Mouse (Mus musculus) bone marrow, adult 2 months (tissue): ENCODE data around the gene Manf. TPM values are rescaled to one million over a fixed set of nuclear protein-coding genes. Genes with fewer than 3 reads are reported as not detected.

Source experiments
- H3K27ac ChIP-seq: fragments of 200-500 bp; 2 replicates; pipeline ENCODE4 v1.5.1; 2012; ENCODE audit warnings: low read depth, mild to moderate bottlenecking, control low read depth, inconsistent platforms, low read length; ENCODE audit not compliant: control insufficient read depth, poor library complexity, insufficient read depth
- H3K4me1 ChIP-seq: fragments of 200-500 bp; 2 replicates; pipeline ENCODE4 v1.6.1; 2011; ENCODE audit warnings: low read length; ENCODE audit not compliant: control insufficient read depth, insufficient read depth
- H3K4me3 ChIP-seq: fragments of 200-500 bp; replicated peaks from 2 replicates; pipeline ENCODE3; 2011; ENCODE audit warnings: mild to moderate bottlenecking, low read depth, low read length, control low read depth; ENCODE audit not compliant: control insufficient read depth
- CTCF ChIP-seq: fragments of 200-500 bp; IDR thresholded peaks from 2 replicates; pipeline ENCODE4 v1.5.1; 2011; ENCODE audit warnings: low read length, control low read depth; ENCODE audit not compliant: control insufficient read depth, insufficient read depth
- POLR2A ChIP-seq: fragments of 200-500 bp; IDR thresholded peaks from 2 replicates; pipeline ENCODE4 v1.6.1; 2011; ENCODE audit warnings: low read depth, mild to moderate bottlenecking, control low read depth, low read length, borderline replicate concordance; ENCODE audit not compliant: control insufficient read depth
- WGBS: fragments of 180-500 bp; shearing (Covaris S2); methylation state at CpG from one replicate; pipeline ENCODE4 v1.1.7; 2018; 5-methylcytosine and 5-hydroxymethylcytosine counted together
- polyA plus RNA-seq: library from polyadenylated mRNA; stranded (reverse); fragments of >200 nt; gene quantifications from 2 replicates; pipeline ENCODE4 v1.2.4, GENCODE M21; 2011; ENCODE audit warnings: low replicate concordance; ENCODE audit not compliant: missing spikeins, insufficient read depth, insufficient read length

The Manf gene
- polyA plus RNA-seq, 1 experiment: 100 TPM

DNA sequence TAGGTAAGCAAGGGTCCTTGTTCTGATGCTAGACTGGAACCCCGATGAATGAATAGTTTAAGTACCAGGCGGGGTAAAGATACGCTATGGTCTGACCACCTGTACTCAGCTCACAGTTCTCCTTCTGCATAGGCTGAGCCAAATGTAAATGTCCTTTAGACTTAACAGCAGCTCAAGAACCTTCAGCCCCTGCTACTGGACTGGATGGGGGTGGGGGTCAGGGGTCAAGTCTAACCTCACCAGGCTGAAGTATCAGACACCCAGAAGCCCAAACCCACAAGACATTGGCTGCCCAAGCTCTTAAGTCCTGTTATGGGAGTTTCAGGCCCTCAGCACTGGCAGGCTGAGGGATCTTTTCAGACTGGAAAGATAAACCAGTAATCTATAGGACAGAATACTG is 3.4 kb downstream of the Manf start:
- Histone ChIP-seq H3K27ac (no peak overlapping the region), H3K4me1 (peaks cover 2% of the 10 kb centered on the region; the same call in 1 of the 2 replicates), H3K4me3 (no peak overlapping the region)
- 96% methylated on average over 3 of the region's 3 CpGs for WGBS
- TF ChIP-seq CTCF (no peak), POLR2A (no peak)

DNA sequence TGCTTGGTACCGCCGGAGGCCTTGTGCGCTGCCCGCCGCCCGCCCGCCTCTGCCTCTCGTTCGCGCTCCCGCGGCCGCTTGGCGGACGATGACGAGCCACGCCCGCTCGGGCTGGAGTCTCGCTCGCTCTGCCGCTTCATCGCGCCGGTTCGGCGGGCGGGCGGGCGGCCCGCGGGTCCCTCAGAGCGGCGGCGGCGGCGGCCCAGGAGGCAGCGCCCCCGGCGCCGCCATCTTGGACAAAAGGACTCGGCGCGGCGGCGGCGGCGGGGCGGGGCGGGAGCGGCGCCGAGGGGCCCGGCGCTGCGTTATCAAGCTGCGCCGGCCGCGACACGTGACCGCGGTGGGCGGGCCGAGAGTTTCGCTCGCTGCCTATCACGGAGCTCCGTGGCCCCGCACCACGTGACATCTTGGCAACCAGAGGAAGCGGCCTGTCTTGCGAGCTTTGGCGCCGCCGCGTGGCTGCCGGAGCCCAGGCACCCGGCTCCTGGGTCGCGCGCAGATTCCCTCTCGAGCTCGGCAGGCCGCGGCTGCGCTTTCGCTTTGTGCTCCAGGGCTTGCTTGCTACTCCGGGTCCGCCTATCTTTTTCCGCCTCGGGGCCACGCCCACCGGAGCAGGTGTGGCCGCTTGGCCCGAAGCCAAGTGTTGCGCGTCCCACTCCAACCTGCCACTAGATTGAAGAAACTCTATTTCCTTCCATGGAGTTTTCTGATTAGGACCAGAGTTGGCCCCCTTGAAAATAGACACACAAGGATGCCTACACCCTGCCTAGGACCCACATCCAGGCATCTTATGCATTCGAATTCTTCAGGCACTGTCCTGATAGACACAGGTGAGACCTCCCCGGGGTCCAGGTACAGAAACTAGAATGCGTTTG is 4.7 kb downstream of the Manf start, which contains the start of gene Rbm15b:
TSS of gene Rbm15b (minus strand) at position 601 of the 875 bp plus-strand sequence.
- 3% methylated on average over 100 of the region's 101 CpGs for WGBS
- Histone ChIP-seq H3K4me1 (peaks cover 4% of the 10 kb centered on the region; the same call in 1 of the 2 replicates), H3K27ac (peak within 1 kb of the TSS; percentile 90)

DNA sequence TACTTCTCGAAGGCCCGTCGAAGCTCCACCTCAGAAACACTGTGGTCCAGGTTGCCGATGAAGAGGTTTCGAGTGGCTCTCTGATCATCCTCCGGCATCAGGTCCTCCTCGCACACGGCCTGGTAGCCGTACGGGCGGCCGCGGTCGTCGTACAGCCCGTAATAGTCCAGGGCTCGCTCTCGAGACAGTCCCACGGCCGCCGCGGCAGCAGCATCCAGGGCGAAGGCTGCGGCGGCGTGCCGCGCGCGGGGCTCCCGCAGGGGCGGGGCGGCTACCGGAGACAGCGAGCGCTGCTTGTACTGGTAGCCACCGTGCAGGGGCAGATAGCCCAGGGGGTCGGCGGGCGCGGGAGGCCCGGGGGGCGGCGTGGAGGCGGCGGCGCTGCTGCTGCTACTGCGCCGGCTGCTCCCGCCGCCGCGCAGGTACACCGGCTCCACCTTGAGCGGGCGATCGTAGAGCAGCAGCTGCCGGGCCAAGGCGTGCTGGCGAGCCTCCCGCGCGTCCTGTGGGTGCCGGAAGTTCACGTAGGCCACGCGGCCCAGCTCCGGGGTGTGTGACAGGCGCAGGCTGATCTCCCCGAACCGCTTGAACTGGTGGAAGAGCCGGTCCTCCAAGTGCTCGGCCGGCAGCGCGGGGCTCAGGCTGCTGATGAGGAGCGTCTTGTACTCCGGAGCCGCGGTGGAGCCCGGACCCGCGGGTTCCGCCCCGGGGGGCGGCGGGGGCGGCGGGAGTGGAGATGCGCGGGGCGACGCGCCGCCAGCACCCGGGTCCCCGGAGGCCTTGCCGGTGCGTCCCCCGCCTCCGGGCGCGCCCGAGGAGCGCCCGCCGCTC is 5.7 kb downstream of the Manf start:
- TF ChIP-seq POLR2A (no peak; the same call in 1 of the 2 replicates), CTCF (no peak)
- H3K27ac ChIP-seq: peak overlapping the region; percentile 90; the same call in 1 of the 2 replicates
- 2% methylated on average over 107 of the region's 107 CpGs for WGBS
- peaks cover 4% of the 10 kb centered on the region; the same call in 1 of the 2 replicates for H3K4me1 ChIP-seq
- peak overlapping the region; percentile 85 for H3K4me3 ChIP-seq

More for the DNA sequence above, 4.7 kb downstream of the Manf start, which contains the start of gene Rbm15b:
- TF ChIP-seq CTCF (peak; percentile 79), POLR2A (no peak; the same call in 1 of the 2 replicates)
- peak within 1 kb of the TSS; percentile 85 for H3K4me3 ChIP-seq

DNA sequence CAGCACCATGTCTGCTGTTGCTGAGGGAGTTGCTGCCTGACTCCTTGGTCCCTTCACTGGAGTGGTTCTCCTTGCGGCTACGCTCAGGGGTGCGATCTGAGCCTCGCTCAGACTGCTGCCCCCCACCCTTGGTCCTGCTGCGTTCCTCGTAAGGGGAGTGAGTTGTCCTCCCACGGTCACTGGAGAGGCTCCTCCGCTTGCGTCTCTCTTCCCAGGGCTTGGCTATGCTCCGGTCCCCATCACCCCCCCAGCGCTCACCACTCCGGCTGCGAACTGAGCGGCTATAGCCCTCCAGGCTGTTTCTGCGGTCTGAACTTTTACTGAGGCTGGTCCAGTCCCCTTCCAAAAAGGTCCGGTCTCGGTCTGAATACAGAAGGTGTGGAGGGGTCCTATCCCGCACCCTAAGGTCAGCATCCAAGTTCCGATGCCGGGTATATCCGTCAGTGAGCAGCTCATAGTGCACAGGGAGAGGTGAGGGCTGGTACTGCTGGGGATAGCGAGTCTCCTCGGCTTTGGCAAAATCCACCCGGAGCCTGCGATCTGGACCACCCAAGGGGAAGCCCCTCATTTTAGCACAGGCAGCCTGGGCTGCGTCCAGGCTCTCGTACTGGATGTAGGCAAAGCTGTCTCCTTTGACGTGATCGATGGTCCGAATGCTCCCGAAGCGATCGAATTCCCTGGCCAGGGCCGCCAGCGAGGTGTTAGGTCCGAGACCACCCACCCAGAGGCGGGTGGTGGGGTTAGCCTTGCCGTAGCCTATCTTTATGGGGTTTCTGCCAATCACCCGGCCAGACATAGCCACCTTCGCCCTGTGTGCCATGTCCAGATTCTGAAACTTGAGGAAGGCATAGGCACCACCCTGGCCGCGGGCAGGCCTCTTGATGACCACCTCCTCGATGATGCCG is 6.5 kb downstream of the Manf start:
- 80% methylated on average over 44 of the region's 44 CpGs for WGBS
- TF ChIP-seq CTCF: no peak
- TF ChIP-seq POLR2A: no peak
- peak overlapping the region; percentile 75; the same call in 1 of the 2 replicates for H3K27ac ChIP-seq
- peaks cover 2% of the 10 kb centered on the region; the same call in 1 of the 2 replicates for H3K4me1 ChIP-seq
- H3K4me3 ChIP-seq: peak overlapping the region; percentile 85

DNA sequence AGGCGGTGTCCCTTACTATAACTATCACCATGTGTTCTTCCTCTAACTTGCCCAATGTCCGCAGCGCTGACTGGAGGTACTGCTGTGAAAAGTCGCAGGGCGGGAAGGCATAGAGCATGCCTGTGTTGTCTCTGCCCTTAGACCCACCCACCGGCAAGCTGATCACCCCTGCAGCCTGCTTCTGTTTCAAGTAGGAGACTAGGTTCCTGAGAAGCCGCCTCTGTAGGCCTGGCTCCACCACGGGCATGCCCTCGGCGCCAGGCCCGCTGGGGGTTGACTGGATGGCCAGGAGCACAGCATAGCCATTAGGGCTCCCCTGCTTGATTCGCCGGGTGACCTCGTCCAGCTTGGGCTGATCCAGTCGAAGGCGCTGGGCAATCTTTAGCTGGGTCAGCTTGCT is 7.5 kb downstream of the Manf start:
- no peak for TF ChIP-seq POLR2A
- TF ChIP-seq CTCF: no peak
- Histone ChIP-seq H3K27ac (no peak overlapping the region), H3K4me1 (peaks cover 2% of the 10 kb centered on the region; the same call in 1 of the 2 replicates), H3K4me3 (no peak overlapping the region)
- 81% methylated on average over 16 of the region's 16 CpGs for WGBS

DNA sequence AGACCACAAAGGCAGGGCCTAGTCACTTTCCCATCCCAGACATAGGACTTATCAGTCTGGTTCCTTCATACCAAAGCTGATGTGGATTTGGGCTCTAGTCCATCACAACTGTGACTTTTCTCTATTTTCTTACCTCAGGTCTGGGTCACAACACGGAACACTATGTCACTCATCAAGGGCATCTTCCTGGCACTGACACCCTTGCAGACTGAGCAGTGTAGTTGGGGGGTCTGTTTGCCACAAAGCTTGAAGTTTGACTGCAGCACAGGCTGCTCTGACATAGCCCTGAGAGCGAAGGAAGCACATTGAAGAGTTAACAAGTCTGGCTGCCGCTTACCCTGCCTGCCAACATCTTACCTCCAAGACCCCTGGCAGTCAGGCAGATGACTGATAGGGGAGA is 8.7 kb downstream of the Manf start:
- no peak overlapping the region for H3K4me3 ChIP-seq
- H3K27ac ChIP-seq: peak overlapping the region; percentile 7; the same call in 1 of the 2 replicates
- 77% methylated on average over 3 of the region's 3 CpGs for WGBS
- peaks cover 2% of the 10 kb centered on the region; the same call in 1 of the 2 replicates for H3K4me1 ChIP-seq
- TF ChIP-seq POLR2A (no peak), CTCF (no peak)

DNA sequence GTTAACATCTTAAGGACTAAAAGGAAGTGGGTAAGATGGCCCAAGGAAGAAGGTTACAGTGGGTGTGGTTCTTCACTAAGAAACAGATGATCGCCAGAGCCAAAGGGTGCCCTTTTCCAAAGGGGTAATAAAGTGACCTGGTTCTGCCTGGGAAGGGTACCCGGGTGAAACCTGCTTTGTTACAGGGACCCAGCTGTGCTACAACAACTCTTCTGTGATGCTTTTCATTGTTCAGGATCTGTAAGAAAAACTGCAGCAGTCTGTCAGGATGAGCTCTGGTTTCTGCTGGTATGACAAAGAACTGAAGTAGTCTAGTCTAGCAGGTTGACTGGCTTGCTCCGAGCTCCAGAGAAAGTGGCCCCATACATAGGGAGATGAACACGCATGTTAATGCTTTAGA is 9.6 kb downstream of the Manf start:
- no peak overlapping the region for H3K4me3 ChIP-seq
- H3K27ac ChIP-seq: no peak overlapping the region; the same call in 1 of the 2 replicates
- 40% methylated on average over 4 of the region's 4 CpGs for WGBS
- H3K4me1 ChIP-seq: peaks cover 2% of the 10 kb centered on the region; the same call in 1 of the 2 replicates
- TF ChIP-seq CTCF (no peak), POLR2A (no peak)
